Mouse (Mus musculus) embryonic facial prominence, embryonic 10.5 days (tissue): ENCODE results near the gene Bbox1. TPM values are rescaled to one million over a fixed set of nuclear protein-coding genes. Genes with fewer than 3 reads are reported as not detected.

Experiments
- DNase-seq: peaks from one replicate; pipeline ENCODE4 v3.0.0-alpha.2; 2017; ENCODE audit warnings: low spot score
- H3K27ac ChIP-seq: fragments of 300-500 bp; sonication (generic); replicated peaks from 2 replicates; pipeline ENCODE4 v1.5.1; 2016; ENCODE audit warnings: mild to moderate bottlenecking
- H3K27me3 ChIP-seq: fragments of 300-500 bp; sonication (generic); replicated peaks from 2 replicates; pipeline ENCODE4 v1.6.1; 2016; ENCODE audit warnings: low read depth, mild to moderate bottlenecking; ENCODE audit not compliant: poor library complexity, severe bottlenecking
- H3K36me3 ChIP-seq: fragments of 300-500 bp; sonication (generic); replicated peaks from 2 replicates; pipeline ENCODE4 v1.6.1; 2016; ENCODE audit warnings: mild to moderate bottlenecking, moderate library complexity
- H3K4me1 ChIP-seq: fragments of 300-500 bp; sonication (generic); 2 replicates; pipeline ENCODE4 v1.6.1; 2016
- H3K4me3 ChIP-seq: fragments of 300-500 bp; sonication (generic); 2 replicates; pipeline ENCODE4 v1.5.1; 2016; ENCODE audit warnings: mild to moderate bottlenecking, moderate library complexity
- H3K9me3 ChIP-seq: fragments of 300-500 bp; sonication (generic); 2 replicates; pipeline ENCODE4 v1.6.1; 2016; ENCODE audit warnings: mild to moderate bottlenecking
- WGBS: fragments of 180-500 bp; shearing (Covaris S2); methylation state at CpG from one replicate; pipeline ENCODE4 v1.1.7; 2016; 5-methylcytosine and 5-hydroxymethylcytosine counted together
- polyA plus RNA-seq: library from polyadenylated mRNA; unstranded; fragments of >200 nt; fragmentation: Nextera tagmentation; extraction: Ambion mirVana; gene quantifications from 2 replicates; pipeline ENCODE4 v1.2.1, GENCODE M21; 2016

Gene Bbox1
- polyA plus RNA-seq: 0.11 TPM in 1 of 2 replicates, not detected in the other

GRCm38 (mm10) chr2:110314509-110315155 lies at the start of gene Bbox1:
Gene Bbox1 (minus strand): TSS chr2:110314560.
- Histone ChIP-seq H3K4me3 (no peak within 1 kb of the TSS), H3K27ac (0 out of 2 replicates have a peak within 1 kb of the TSS, but pooled peaks have one; percentile 35), H3K27me3 (no peaks in the 10 kb centered on the region), H3K9me3 (no peaks in the 10 kb centered on the region), H3K4me1 (0 out of 2 replicates have a peak, but pooled peaks cover 3% of the 10 kb centered on the region), H3K36me3 (no peaks in the 10 kb centered on the region)
- no peak for DNase-seq
- WGBS: 81% methylated on average over 6 of the region's 6 CpGs

GRCm38 (mm10) chr2:110363855-110364254 lies 49.5 kb upstream of the Bbox1 start:
- no peak for DNase-seq
- Histone ChIP-seq H3K27ac (no peak overlapping the region), H3K27me3 (peaks cover 13% of the 10 kb centered on the region), H3K4me1 (peaks cover 19% of the 10 kb centered on the region), H3K36me3 (no peaks in the 10 kb centered on the region), H3K9me3 (no peaks in the 10 kb centered on the region), H3K4me3 (no peak overlapping the region)
- 83% methylated on average over 3 of the region's 3 CpGs for WGBS

GRCm38 (mm10) chr2:110362432-110363283 lies 48.3 kb upstream of the Bbox1 start, which contains the start of gene Fibin:
Gene Fibin (minus strand): TSS chr2:110363183.
- peak within 1 kb of the TSS; percentile 63 for H3K4me3 ChIP-seq
- peaks cover 13% of the 10 kb centered on the region for H3K27me3 ChIP-seq
- peak within 1 kb of the TSS; percentile 83 for H3K27ac ChIP-seq
- H3K36me3 ChIP-seq: no peaks in the 10 kb centered on the region
- H3K4me1 ChIP-seq: peaks cover 19% of the 10 kb centered on the region
- peak; percentile 72 for DNase-seq
- H3K9me3 ChIP-seq: no peaks in the 10 kb centered on the region
- WGBS: 1% methylated on average over 33 of the region's 33 CpGs

GRCm38 (mm10) chr2:110353302-110353970 lies 39.1 kb upstream of the Bbox1 start:
- Histone ChIP-seq H3K4me3 (no peak overlapping the region), H3K27me3 (no peaks in the 10 kb centered on the region), H3K4me1 (peaks cover 3% of the 10 kb centered on the region; the same call in 1 of the 2 replicates), H3K36me3 (no peaks in the 10 kb centered on the region), H3K27ac (no peak overlapping the region), H3K9me3 (no peaks in the 10 kb centered on the region)
- WGBS: 86% methylated on average over 5 of the region's 5 CpGs
- DNase-seq: no peak

GRCm38 (mm10) chr2:110351843-110352251 lies 37.5 kb upstream of the Bbox1 start:
- Histone ChIP-seq H3K4me1 (peaks cover 3% of the 10 kb centered on the region; the same call in 1 of the 2 replicates), H3K27ac (no peak overlapping the region), H3K27me3 (no peaks in the 10 kb centered on the region), H3K36me3 (no peaks in the 10 kb centered on the region), H3K4me3 (no peak overlapping the region), H3K9me3 (no peaks in the 10 kb centered on the region)
- DNase-seq: no peak
- 40% methylated on average over 5 of the region's 5 CpGs for WGBS

- no peaks in the 10 kb centered on the region for H3K27me3 ChIP-seq
- H3K36me3 ChIP-seq: no peaks in the 10 kb centered on the region
- WGBS: 59% methylated on average over 1 of the region's 1 CpGs
Measured at GRCm38 (mm10) chr2:110351406-110351805, 37.0 kb upstream of the Bbox1 start.

GRCm38 (mm10) chr2:110328953-110329352 lies 14.6 kb upstream of the Bbox1 start:
- Histone ChIP-seq H3K27me3 (no peaks in the 10 kb centered on the region), H3K9me3 (no peaks in the 10 kb centered on the region), H3K4me3 (no peak overlapping the region), H3K4me1 (no peaks in the 10 kb centered on the region), H3K27ac (no peak overlapping the region), H3K36me3 (no peaks in the 10 kb centered on the region)
- DNase-seq: no peak

More at GRCm38 (mm10) chr2:110351406-110351805, 37.0 kb upstream of the Bbox1 start:
- DNase-seq: no peak
- Histone ChIP-seq H3K9me3 (no peaks in the 10 kb centered on the region), H3K4me1 (peaks cover 3% of the 10 kb centered on the region; the same call in 1 of the 2 replicates), H3K4me3 (no peak overlapping the region), H3K27ac (no peak overlapping the region)

- Histone ChIP-seq H3K4me3 (no peak overlapping the region), H3K27me3 (no peaks in the 10 kb centered on the region), H3K9me3 (no peaks in the 10 kb centered on the region), H3K36me3 (no peaks in the 10 kb centered on the region), H3K27ac (no peak overlapping the region), H3K4me1 (no peaks in the 10 kb centered on the region)
- WGBS: 69% methylated on average over 4 of the region's 4 CpGs
- no peak for DNase-seq
Measured at GRCm38 (mm10) chr2:110319949-110320348, 5.6 kb upstream of the Bbox1 start.

GRCm38 (mm10) chr2:110319266-110319665 lies 4.9 kb upstream of the Bbox1 start:
- H3K4me3 ChIP-seq: no peak overlapping the region
- H3K9me3 ChIP-seq: no peaks in the 10 kb centered on the region
- no peak overlapping the region for H3K27ac ChIP-seq
- no peaks in the 10 kb centered on the region for H3K4me1 ChIP-seq
- H3K27me3 ChIP-seq: no peaks in the 10 kb centered on the region
- no peak for DNase-seq
- 91% methylated on average over 1 of the region's 1 CpGs for WGBS
- H3K36me3 ChIP-seq: no peaks in the 10 kb centered on the region

GRCm38 (mm10) chr2:110318719-110319118 lies 4.4 kb upstream of the Bbox1 start:
- Histone ChIP-seq H3K36me3 (no peaks in the 10 kb centered on the region), H3K4me3 (no peak overlapping the region), H3K27me3 (no peaks in the 10 kb centered on the region), H3K9me3 (no peaks in the 10 kb centered on the region), H3K27ac (no peak overlapping the region), H3K4me1 (0 out of 2 replicates have a peak, but pooled peaks cover 1% of the 10 kb centered on the region)
- WGBS: 84% methylated on average over 1 of the region's 1 CpGs
- DNase-seq: no peak

GRCm38 (mm10) chr2:110316116-110316883 lies 1.9 kb upstream of the Bbox1 start:
- no peaks in the 10 kb centered on the region for H3K9me3 ChIP-seq
- no peak for DNase-seq
- WGBS: 48% methylated on average over 3 of the region's 3 CpGs
- no peak overlapping the region for H3K27ac ChIP-seq
- no peaks in the 10 kb centered on the region for H3K36me3 ChIP-seq
- no peak overlapping the region for H3K4me3 ChIP-seq
- H3K27me3 ChIP-seq: no peaks in the 10 kb centered on the region
- H3K4me1 ChIP-seq: 0 out of 2 replicates have a peak, but pooled peaks cover 3% of the 10 kb centered on the region

GRCm38 (mm10) chr2:110314074-110314473 lies 286 bp downstream of the Bbox1 start:
- 88% methylated on average over 5 of the region's 5 CpGs for WGBS
- H3K4me3 ChIP-seq: no peak overlapping the region

More at GRCm38 (mm10) chr2:110314074-110314473, 286 bp downstream of the Bbox1 start:
- H3K9me3 ChIP-seq: no peaks in the 10 kb centered on the region
- no peak for DNase-seq
- 0 out of 2 replicates have a peak, but pooled peaks cover 3% of the 10 kb centered on the region for H3K4me1 ChIP-seq
- H3K27ac ChIP-seq: 0 out of 2 replicates have a peak overlapping the region, but pooled peaks have one; percentile 35
- H3K27me3 ChIP-seq: no peaks in the 10 kb centered on the region
- H3K36me3 ChIP-seq: no peaks in the 10 kb centered on the region
